Mouse (Mus musculus) neural tube, embryonic 12.5 days (tissue): ENCODE measurements at regions not wholly inside any gene's neighbourhood (a gene's known extent, or its start where the extent isn't known, plus 50 kb on each side); places are given as distances from the start of the nearest gene placed in this dataset.
A peak's percentile ranks its signal among the peaks of the same experiment; 100 is the strongest.

ENCODE experiments used
- ATAC-seq: fragments of 200-750 bp; cut with Nextera tagmentation; 2 replicates; pipeline ENCODE4 v1.8.0; 2017; ENCODE audit warnings: low read depth, mild to moderate bottlenecking, moderate TSS enrichment, moderate library complexity; ENCODE audit not compliant: low FRiP score
- H3K27ac ChIP-seq: fragments of 300-500 bp; sonication (generic); 2 replicates; pipeline ENCODE4 v1.5.1; 2016
- H3K27me3 ChIP-seq: fragments of 300-500 bp; sonication (generic); replicated peaks from 2 replicates; pipeline ENCODE4 v1.6.1; 2016; ENCODE audit warnings: mild to moderate bottlenecking
- H3K36me3 ChIP-seq: fragments of 300-500 bp; sonication (generic); 2 replicates; pipeline ENCODE4 v1.6.1; 2016; ENCODE audit warnings: mild to moderate bottlenecking
- H3K4me1 ChIP-seq: fragments of 300-500 bp; sonication (generic); 2 replicates; pipeline ENCODE4 v1.6.1; 2016
- H3K4me2 ChIP-seq: fragments of 300-500 bp; sonication (generic); replicated peaks from 2 replicates; pipeline ENCODE4 v1.6.1; 2016; ENCODE audit warnings: mild to moderate bottlenecking
- H3K4me3 ChIP-seq: fragments of 300-500 bp; sonication (generic); 2 replicates; pipeline ENCODE4 v1.5.1; 2016
- H3K9ac ChIP-seq: fragments of 300-500 bp; sonication (generic); 2 replicates; pipeline ENCODE4 v1.6.1; 2016; ENCODE audit warnings: mild to moderate bottlenecking
- H3K9me3 ChIP-seq: fragments of 300-500 bp; sonication (generic); 2 replicates; pipeline ENCODE4 v1.6.1; 2016; ENCODE audit warnings: mild to moderate bottlenecking
- WGBS: fragments of 180-500 bp; shearing (Covaris S2); methylation state at CpG from one replicate; pipeline ENCODE4 v1.1.7; 2016; 5-methylcytosine and 5-hydroxymethylcytosine counted together

- Histone ChIP-seq H3K9me3 (no peaks in the 10 kb centered on the region), H3K9ac (no peak overlapping the region), H3K4me2 (no peak overlapping the region), H3K27me3 (no peaks in the 10 kb centered on the region), H3K4me3 (no peak overlapping the region), H3K27ac (no peak overlapping the region), H3K36me3 (no peaks in the 10 kb centered on the region), H3K4me1 (no peaks in the 10 kb centered on the region)
- 72% methylated on average over 6 of the region's 6 CpGs for WGBS
- ATAC-seq: no peak
Measured at GRCm38 (mm10) chr10:117987620-117988019, 141.8 kb upstream of the Rap1b start.

- Histone ChIP-seq H3K27ac (no peak overlapping the region), H3K9me3 (no peaks in the 10 kb centered on the region), H3K4me3 (no peak overlapping the region), H3K36me3 (no peaks in the 10 kb centered on the region), H3K4me2 (no peak overlapping the region), H3K27me3 (no peaks in the 10 kb centered on the region), H3K9ac (no peak overlapping the region), H3K4me1 (no peaks in the 10 kb centered on the region)
- ATAC-seq: no peak
- 79% methylated on average over 5 of the region's 5 CpGs for WGBS
Measured at GRCm38 (mm10) chr10:117988076-117988475, 142.2 kb upstream of the Rap1b start.

GRCm38 (mm10) chr10:117991176-117991575 lies 145.3 kb upstream of the Rap1b start:
- Histone ChIP-seq H3K27ac (no peak overlapping the region), H3K9ac (no peak overlapping the region), H3K27me3 (no peaks in the 10 kb centered on the region), H3K36me3 (no peaks in the 10 kb centered on the region), H3K4me1 (peaks cover 16% of the 10 kb centered on the region), H3K4me3 (no peak overlapping the region), H3K9me3 (no peaks in the 10 kb centered on the region), H3K4me2 (no peak overlapping the region)
- WGBS: 79% methylated on average over 1 of the region's 1 CpGs
- no peak for ATAC-seq

- H3K4me1 ChIP-seq: peaks cover 16% of the 10 kb centered on the region
- no peak for ATAC-seq
- H3K27me3 ChIP-seq: no peaks in the 10 kb centered on the region
- no peak overlapping the region for H3K4me2 ChIP-seq
- H3K27ac ChIP-seq: no peak overlapping the region
- no peaks in the 10 kb centered on the region for H3K9me3 ChIP-seq
- 84% methylated on average over 9 of the region's 9 CpGs for WGBS
- H3K4me3 ChIP-seq: no peak overlapping the region
- H3K9ac ChIP-seq: no peak overlapping the region
- no peaks in the 10 kb centered on the region for H3K36me3 ChIP-seq
Measured at GRCm38 (mm10) chr10:117992317-117992716, 146.5 kb upstream of the Rap1b start.

GRCm38 (mm10) chr10:117993809-117994208 lies 147.8 kb upstream of the Mdm1 start:
- no peak overlapping the region for H3K27ac ChIP-seq
- H3K4me1 ChIP-seq: peaks cover 16% of the 10 kb centered on the region
- 94% methylated on average over 3 of the region's 3 CpGs for WGBS
- H3K27me3 ChIP-seq: no peaks in the 10 kb centered on the region
- ATAC-seq: no peak
- no peaks in the 10 kb centered on the region for H3K36me3 ChIP-seq
- no peaks in the 10 kb centered on the region for H3K9me3 ChIP-seq
- no peak overlapping the region for H3K9ac ChIP-seq
- no peak overlapping the region for H3K4me3 ChIP-seq
- H3K4me2 ChIP-seq: no peak overlapping the region

- no peak overlapping the region for H3K4me3 ChIP-seq
- peak overlapping the region; percentile 35; the same call in 1 of the 2 replicates for H3K4me2 ChIP-seq
- H3K36me3 ChIP-seq: no peaks in the 10 kb centered on the region
- no peaks in the 10 kb centered on the region for H3K9me3 ChIP-seq
- H3K27ac ChIP-seq: no peak overlapping the region
- peak; percentile 44; the same call in 1 of the 2 replicates for ATAC-seq
- peaks cover 16% of the 10 kb centered on the region for H3K4me1 ChIP-seq
- H3K9ac ChIP-seq: no peak overlapping the region
- no peaks in the 10 kb centered on the region for H3K27me3 ChIP-seq
- 13% methylated on average over 9 of the region's 9 CpGs for WGBS
Measured at GRCm38 (mm10) chr10:117994768-117995167, 146.8 kb upstream of the Mdm1 start.

- Histone ChIP-seq H3K4me1 (peaks cover 16% of the 10 kb centered on the region), H3K27me3 (no peaks in the 10 kb centered on the region), H3K9ac (no peak overlapping the region), H3K36me3 (no peaks in the 10 kb centered on the region), H3K4me2 (no peak overlapping the region), H3K27ac (no peak overlapping the region), H3K4me3 (no peak overlapping the region), H3K9me3 (no peaks in the 10 kb centered on the region)
- WGBS: 85% methylated on average over 5 of the region's 5 CpGs
- no peak for ATAC-seq
Measured at GRCm38 (mm10) chr10:117997796-117998195, 143.8 kb upstream of the Mdm1 start.

- no peak for ATAC-seq
- H3K27me3 ChIP-seq: no peaks in the 10 kb centered on the region
- no peak overlapping the region for H3K27ac ChIP-seq
- no peak overlapping the region for H3K4me3 ChIP-seq
- no peaks in the 10 kb centered on the region for H3K36me3 ChIP-seq
- H3K9me3 ChIP-seq: no peaks in the 10 kb centered on the region
- peaks cover 3% of the 10 kb centered on the region for H3K4me1 ChIP-seq
- no peak overlapping the region for H3K9ac ChIP-seq
- 81% methylated on average over 3 of the region's 3 CpGs for WGBS
- no peak overlapping the region for H3K4me2 ChIP-seq
Measured at GRCm38 (mm10) chr10:118000591-118000990, 141.0 kb upstream of the Mdm1 start.

- WGBS: 60% methylated on average over 4 of the region's 4 CpGs
- no peak for ATAC-seq
- Histone ChIP-seq H3K9me3 (no peaks in the 10 kb centered on the region), H3K36me3 (no peaks in the 10 kb centered on the region), H3K27ac (no peak overlapping the region), H3K4me3 (no peak overlapping the region), H3K4me1 (no peaks in the 10 kb centered on the region), H3K27me3 (no peaks in the 10 kb centered on the region), H3K9ac (no peak overlapping the region), H3K4me2 (no peak overlapping the region)
Measured at GRCm38 (mm10) chr10:118001501-118001900, 140.1 kb upstream of the Mdm1 start.

GRCm38 (mm10) chr10:118001971-118002370 lies 139.6 kb upstream of the Mdm1 start:
- Histone ChIP-seq H3K9me3 (no peaks in the 10 kb centered on the region), H3K4me2 (no peak overlapping the region), H3K4me3 (no peak overlapping the region), H3K27me3 (no peaks in the 10 kb centered on the region), H3K36me3 (no peaks in the 10 kb centered on the region), H3K27ac (no peak overlapping the region), H3K9ac (no peak overlapping the region), H3K4me1 (no peaks in the 10 kb centered on the region)
- 77% methylated on average over 7 of the region's 7 CpGs for WGBS
- no peak for ATAC-seq

- no peak overlapping the region for H3K9ac ChIP-seq
- 75% methylated on average over 4 of the region's 4 CpGs for WGBS
- H3K27me3 ChIP-seq: no peaks in the 10 kb centered on the region
- ATAC-seq: no peak
- no peaks in the 10 kb centered on the region for H3K36me3 ChIP-seq
- no peaks in the 10 kb centered on the region for H3K9me3 ChIP-seq
- no peak overlapping the region for H3K4me2 ChIP-seq
- H3K27ac ChIP-seq: no peak overlapping the region
- no peak overlapping the region for H3K4me3 ChIP-seq
- H3K4me1 ChIP-seq: no peaks in the 10 kb centered on the region
Measured at GRCm38 (mm10) chr10:118002559-118002958, 139.1 kb upstream of the Mdm1 start.

- WGBS: 83% methylated on average over 10 of the region's 10 CpGs
- H3K4me1 ChIP-seq: no peaks in the 10 kb centered on the region
- no peak overlapping the region for H3K4me3 ChIP-seq
- no peak for ATAC-seq
- H3K27ac ChIP-seq: no peak overlapping the region
- H3K4me2 ChIP-seq: no peak overlapping the region
- H3K9me3 ChIP-seq: no peaks in the 10 kb centered on the region
- no peak overlapping the region for H3K9ac ChIP-seq
- H3K36me3 ChIP-seq: no peaks in the 10 kb centered on the region
- H3K27me3 ChIP-seq: no peaks in the 10 kb centered on the region
Measured at GRCm38 (mm10) chr10:118003179-118003578, 138.4 kb upstream of the Mdm1 start.

GRCm38 (mm10) chr10:118003739-118004361 lies 137.8 kb upstream of the Mdm1 start:
- H3K27me3 ChIP-seq: no peaks in the 10 kb centered on the region
- H3K36me3 ChIP-seq: no peaks in the 10 kb centered on the region
- no peaks in the 10 kb centered on the region for H3K4me1 ChIP-seq
- 47% methylated on average over 16 of the region's 16 CpGs for WGBS
- H3K9ac ChIP-seq: no peak overlapping the region
- no peaks in the 10 kb centered on the region for H3K9me3 ChIP-seq
- no peak overlapping the region for H3K4me3 ChIP-seq
- ATAC-seq: no peak
- H3K27ac ChIP-seq: no peak overlapping the region
- no peak overlapping the region for H3K4me2 ChIP-seq
